Mouse (Mus musculus): Measurements from ENCODE around the gene Pigw.
"Not testable (repeated sequence)": the region's sequence is repeated elsewhere in the genome, so short reads cannot be mapped to it uniquely, and the experiment has no call there.

Gene Pigw

DNA sequence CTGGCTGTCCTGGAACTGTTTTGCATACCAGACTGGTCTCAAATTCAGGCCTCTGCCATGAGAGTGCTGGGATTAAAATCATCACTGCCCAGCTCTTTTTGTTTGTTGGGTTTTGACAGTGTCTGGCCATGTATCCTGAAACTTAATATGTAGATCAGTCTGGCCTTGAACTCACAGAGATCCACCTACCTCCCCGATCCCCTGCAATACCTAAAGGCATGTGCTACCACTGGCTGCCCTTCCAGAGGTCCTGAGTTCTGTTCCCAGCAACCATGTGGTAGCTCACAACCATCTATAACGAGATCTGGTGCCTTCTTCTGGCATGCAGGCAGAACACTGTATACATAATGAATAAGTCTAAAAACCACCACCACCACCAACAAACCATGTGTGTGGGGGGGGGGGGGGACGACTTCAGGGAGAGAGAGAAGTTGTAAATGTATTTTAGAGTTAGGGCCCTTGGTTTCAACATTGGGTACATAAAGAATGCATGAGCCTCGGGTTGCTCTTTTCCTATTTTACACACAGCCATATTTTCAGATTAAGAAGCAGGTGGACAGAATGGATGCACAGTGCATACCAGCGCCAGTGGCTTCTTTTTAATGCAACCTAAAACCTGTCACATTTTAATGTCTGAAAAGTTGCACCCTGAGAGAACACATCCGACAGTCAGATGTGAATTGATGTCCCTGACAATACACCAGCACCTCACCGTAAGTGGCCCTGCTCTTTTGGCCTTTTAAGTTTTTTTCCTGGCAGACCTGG is 896 bp downstream of the Pigw start:
- no peak for DNase-seq (ENCODE audit: low spot score in 2 of 2)

DNA sequence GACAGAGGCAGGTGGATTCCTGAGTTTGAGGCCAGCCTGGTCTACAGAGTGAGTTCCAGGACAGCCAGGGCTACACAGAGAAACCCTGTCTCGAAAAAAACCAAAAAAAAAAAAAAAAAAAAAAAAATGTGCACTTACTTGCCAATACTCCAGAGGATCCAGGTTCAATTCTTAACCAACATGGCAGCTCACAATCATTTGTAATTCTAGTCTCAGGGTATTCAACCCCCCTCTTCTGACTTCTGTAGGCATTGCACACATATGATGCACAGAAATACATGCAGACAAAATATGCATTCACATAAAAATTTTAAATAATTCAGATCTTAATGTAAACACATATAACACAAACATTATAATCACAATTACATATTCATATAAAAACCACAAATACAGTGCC is 4.1 kb downstream of the Pigw start:
- DNase-seq (ENCODE audit: low spot score in 2 of 2), result not testable (repeated sequence)

DNA sequence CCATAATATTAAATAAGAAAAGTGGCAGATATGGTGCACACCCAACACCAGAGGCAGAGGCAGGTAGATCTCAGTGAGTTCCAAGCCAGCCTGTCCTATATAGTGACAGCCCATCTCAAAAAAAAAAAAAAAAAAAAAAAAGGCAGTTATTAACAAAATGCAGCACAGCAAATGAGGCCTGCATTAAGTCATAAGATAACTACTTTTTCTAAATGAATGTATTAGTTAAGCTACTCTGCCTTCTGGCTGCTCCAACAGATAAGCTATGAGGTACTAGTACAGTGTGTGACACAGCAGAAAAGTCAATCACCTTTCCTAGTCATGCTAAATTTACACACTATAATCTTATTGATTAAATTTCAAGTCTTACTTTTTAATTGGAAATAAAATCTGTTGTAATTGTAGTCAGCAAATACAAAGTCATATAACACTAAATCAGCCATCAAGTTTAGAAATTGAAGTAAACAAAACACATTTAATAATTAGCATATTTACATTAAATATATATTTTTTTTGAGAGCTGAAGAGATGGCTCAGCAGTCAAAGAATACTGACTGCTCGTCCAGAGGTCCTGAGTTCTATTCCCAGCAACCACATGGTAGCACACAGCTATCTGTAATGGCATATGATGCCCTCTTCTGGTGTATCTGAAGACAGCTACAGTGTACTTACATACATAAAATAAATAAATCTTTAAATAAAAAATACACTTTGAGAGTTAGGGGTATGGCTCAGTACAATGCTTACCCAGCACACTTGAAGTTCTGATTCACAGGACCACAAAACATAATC is 6.8 kb downstream of the Pigw start:
- no peak for DNase-seq (ENCODE audit: low spot score in 2 of 2)

- no peak for DNase-seq (ENCODE audit: low spot score in 2 of 2)
These were observed 8.5 kb downstream of the Pigw start for GRCm38 (mm10) chr11:84871548-84872069.

DNA sequence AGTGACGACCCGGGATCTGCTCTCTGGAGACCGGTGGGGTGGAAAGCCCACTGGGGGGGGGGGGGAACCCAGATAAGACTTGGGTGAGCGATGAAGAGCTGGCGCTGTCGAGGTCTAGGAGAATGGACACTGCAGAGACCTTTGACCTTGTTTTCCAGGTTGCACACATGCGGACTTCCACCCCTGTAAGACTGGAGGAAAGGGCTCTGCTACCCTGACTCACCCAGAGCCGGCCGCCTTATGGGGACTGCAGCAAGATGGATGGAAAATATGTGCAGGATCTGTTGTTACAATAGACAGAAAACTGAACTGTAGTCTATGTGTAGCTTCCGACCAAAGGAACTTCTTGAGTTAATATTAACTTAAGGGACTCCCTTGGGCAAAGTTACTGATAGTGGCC is 9.0 kb downstream of the Pigw start:
- no peak for DNase-seq (ENCODE audit: low spot score in 2 of 2)

GRCm38 (mm10) chr11:84870337-84871043 is 9.6 kb downstream of the Pigw start, which contains the start of gene Ggnbp2:
Ggnbp2 (minus strand) TSS chr11:84870817.
- DNase-seq (ENCODE audit: low spot score in 2 of 2), result peak; percentile 93 to 94

DNA sequence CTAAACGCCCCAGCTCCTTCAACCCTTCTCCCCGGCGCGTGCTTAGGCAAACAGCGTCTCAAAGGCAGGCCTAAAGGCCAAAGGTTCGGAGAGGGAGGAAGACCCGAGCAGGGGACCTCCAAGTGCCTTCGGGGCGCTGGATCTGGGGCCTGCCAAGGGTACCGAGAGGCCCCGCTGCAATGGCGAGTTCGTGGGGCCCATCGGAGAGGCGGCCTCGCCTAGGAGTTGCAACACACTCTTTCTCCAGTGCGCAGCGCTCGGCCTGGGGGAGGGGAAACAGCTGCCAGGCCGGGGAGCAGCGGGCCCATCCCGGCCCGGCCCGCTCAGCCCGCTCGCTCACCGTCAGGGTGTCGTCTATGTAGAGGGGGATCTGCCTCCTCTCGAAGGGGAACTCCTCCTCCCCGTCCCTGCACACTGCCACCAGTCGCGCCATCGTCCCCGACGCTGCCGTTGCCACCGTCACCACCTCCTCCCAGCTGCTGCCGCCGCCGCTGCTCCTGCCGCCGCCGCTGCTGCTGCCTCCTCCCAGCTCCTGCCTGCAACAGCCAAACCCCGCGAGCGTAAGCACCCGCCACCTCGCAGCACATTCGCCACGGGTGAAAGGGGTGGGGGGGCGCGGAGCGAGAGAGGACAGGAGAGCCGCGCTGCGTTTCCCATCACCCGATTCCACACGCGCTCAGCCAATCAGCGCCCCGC is 10.4 kb downstream of the Pigw start:
- DNase-seq (ENCODE audit: low spot score in 2 of 2), result peak; percentile 92

- DNase-seq (ENCODE audit: low spot score in 2 of 2), result no peak
These were observed 11.3 kb downstream of the Pigw start for GRCm38 (mm10) chr11:84868786-84869259.

DNA sequence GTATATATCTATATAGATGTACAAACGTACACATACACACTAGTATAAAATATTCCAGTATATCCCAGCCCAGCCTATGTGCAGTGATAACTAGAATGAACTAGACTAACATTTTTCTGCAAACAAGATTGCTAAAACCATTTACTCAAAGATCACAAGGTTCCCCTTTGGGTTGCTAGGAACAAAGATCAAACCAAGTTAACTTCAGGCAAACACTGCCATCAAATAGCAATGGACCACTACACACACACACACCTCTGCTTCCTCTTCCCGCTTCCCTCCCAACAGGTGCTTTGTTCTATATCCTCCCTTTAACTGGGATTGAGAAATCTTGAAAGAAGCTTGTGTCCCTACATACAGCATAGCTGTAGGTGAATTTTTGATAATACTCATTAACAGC is 12.5 kb downstream of the Pigw start:
- no peak for DNase-seq (ENCODE audit: low spot score in 2 of 2)

DNA sequence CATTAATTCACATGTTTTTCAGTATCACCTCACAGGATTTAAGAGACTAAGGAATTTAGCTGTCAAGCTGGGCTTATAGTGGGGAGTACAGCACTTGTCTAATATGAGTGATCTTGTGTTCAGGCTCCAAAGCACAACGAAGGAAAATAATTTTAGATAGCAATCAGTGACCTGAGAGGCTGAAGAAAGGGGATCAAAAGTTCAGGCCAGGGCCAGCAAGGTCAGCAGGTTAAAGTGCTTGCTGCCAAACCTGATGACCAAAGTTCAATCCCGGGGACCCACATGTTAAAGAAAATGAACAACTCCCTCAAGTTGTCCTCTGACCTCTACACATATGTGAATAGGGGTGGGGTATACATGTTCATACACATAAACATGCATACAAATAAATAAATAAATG is 14.8 kb downstream of the Pigw start:
- DNase-seq (ENCODE audit: low spot score in 2 of 2), result no peak

GRCm38 (mm10) chr11:84855285-84855684 is 24.8 kb downstream of the Pigw start:
- no peak for DNase-seq (ENCODE audit: low spot score in 2 of 2)

DNA sequence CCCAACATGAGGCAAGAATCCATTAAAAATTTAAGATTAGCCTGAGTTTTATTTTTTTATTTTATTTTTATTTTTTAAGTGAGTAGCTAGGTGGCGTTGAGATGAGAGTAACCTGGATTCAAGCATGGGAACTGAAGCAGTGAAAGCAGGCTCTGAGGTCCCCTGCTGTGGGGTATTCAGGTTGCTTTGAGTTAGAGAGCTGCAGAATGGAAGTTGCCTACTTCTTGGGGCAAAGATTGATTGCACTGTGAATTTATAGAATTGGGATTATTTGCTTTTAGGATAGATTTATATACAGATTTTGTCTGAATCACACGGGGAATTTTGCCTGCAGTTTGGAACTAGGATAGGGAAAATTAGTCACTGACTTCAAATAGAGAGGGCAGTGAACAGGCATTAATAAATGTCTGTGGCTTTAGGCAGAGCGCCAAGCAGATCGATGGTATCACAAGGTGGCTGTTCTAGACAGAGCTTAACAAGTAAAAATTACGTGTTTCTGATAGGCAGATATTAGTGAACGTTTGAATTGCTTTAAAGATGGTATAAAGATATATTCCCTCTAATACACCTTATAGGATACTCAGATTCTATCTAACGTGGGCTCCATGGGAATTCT is 32.5 kb downstream of the Pigw start:
- no peak for DNase-seq (ENCODE audit: low spot score in 2 of 2)

GRCm38 (mm10) chr11:84846741-84847474 is 33.2 kb downstream of the Pigw start:
- DNase-seq (ENCODE audit: low spot score in 2 of 2), result no peak

DNA sequence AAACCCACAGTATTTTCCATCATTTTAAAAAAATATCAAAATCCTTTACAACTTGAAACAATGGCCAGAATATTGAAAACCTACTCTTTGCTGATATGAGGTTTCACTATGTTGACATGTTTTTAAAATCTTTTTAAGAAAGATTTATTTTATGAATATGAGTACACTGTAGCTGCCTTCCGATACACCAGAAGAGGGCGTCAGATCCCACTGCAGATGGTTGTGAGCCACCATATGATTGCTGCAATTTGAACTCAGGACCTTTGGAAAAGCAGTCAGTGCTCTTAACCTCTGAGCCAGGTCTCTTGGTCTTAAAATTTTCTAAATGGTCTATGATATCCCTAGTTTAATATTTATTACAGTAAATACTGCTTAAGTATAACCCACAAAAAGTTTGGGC is 40.8 kb downstream of the Pigw start:
- no peak for DNase-seq (ENCODE audit: low spot score in 2 of 2)

GRCm38 (mm10) chr11:84829495-84829894 is 50.6 kb downstream of the Pigw start:
- not testable (repeated sequence) for DNase-seq (ENCODE audit: low spot score in 2 of 2)

DNA sequence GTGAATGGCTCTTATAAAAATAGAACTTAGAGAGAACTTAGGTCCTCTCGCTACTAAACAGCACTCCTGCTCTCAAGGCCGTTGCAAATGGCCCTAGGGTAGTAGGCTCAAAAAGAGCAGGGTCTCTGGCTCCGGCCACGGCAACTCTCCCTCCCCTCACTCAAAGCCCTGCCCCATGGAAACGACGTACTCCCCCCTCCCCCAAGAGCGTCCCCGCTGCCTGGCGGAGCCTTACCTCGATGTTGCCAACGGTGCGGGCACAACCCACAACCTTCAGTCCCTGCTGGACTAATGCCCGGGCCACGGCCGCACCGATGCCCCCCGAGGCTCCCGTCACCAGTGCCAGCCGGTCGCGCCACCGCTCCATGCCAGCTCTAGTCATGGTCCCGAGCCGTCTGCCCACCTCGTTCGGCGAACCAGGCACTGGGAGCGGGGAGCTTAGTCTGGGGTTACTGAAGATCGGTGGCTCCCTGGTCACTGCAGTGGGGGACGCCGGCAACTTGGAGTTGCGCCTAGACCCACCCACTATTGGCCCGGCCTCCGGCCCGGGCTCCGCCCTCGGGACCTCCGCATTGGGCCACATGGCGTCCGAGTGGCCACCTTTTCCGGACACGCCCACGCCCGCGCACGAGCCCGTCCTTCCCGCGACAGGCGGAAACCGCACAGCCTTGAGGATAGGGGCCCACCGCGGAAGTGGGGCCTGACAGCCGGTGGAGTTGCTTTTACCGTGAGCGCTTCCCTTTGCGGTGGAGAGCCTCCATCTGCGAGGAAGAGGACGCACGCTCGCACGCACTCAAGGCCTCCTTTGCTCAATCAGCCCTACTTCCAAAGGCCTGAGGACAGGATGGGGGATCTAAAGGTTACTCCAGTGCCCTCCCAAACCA is 51.3 kb downstream of the Pigw start, which contains the start of gene Dhrs11:
TSS of gene Dhrs11 (minus strand) at position 479 of the 884 bp plus-strand sequence.
- DNase-seq (ENCODE audit: low spot score in 2 of 2), result peak; percentile 97

DNA sequence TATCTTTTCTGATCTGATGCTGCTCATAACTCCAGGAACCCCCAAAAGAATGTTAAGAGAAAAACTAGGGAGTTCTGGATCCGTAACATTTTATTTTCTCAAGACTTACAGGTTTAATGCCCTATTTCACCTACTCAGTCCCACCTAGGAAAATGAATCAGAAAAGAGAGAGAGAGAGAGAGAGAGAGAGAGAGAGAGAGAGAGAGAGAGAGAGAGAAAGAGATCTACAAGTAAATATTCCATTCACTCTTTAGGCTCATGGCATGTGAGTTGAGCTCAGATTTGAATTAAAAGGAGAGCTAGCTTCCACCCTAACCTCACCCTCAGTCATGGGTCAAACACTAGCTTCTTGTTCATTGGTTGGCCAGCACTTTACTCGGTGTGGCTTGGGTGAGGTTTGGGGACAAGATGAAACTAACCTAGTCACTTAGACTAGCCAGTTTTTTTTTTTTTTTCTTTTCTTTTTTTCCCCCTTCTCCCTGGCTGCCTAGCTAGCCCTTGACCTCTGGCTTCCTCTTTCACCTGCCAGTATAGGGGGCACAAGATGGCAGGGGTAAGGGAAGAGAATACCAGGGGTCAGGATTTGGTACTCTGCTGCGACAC is 52.1 kb downstream of the Pigw start:
- DNase-seq (ENCODE audit: low spot score in 2 of 2), result peak in 1 of 2 experiments; percentile 43

GRCm38 (mm10) chr11:84827492-84827891 is 52.6 kb downstream of the Pigw start:
- DNase-seq (ENCODE audit: low spot score in 2 of 2), result no peak
